ENCODE assay signal across 17 mouse cellular contexts in genomic region chr5:100006324-100007039, GRCm38 (mm10). TPM values are rescaled to one million over a fixed set of nuclear protein-coding genes. Genes with fewer than 3 reads are reported as not detected.
DNase-seq lines count a peak whose midpoint lies in the region; ATAC-seq and TF ChIP-seq lines count a peak whose summit lies in the region.
"Had no signal": no experiment of that assay in that cellular context is flagged by ENCODE, and none has a peak within 500 bp of the region (broad histone marks: within the 10 kb centered on the region; RNA-seq: fewer than 3 reads in every experiment).

No protein-coding gene starts in this region.

- peak overlapping the region; percentile 66 for H3K27ac ChIP-seq in heart, embryonic 16.5 days (ENCODE audit: low read length)
- no peak overlapping the region for H3K27ac ChIP-seq in intestine, embryonic 14.5 days (ENCODE audit: low read depth)
- H3K27ac ChIP-seq in liver, embryonic 15.5 days (replicated peaks), result no peak overlapping the region
- peak overlapping the region; percentile 87 for H3K27ac ChIP-seq in stomach, embryonic 16.5 days (ENCODE audit: low read length)
- no peak overlapping the region for H3K27ac ChIP-seq in hindbrain, postnatal 0 days
- H3K27ac ChIP-seq: gastrocnemius, adult 2 months; hindbrain, embryonic 13.5 days; left cerebral cortex, adult 2 months; neural tube, embryonic 13.5 days had no signal

- peaks cover 12% of the 10 kb centered on the region for H3K4me1 ChIP-seq in heart, embryonic 16.5 days (ENCODE audit: control insufficient read depth, insufficient read depth, low read length)
- no peaks in the 10 kb centered on the region for H3K4me1 ChIP-seq in intestine, embryonic 14.5 days (replicated peaks; ENCODE audit: control insufficient read depth, insufficient read depth, low read length)
- H3K4me1 ChIP-seq in liver, embryonic 15.5 days (replicated peaks), result peaks cover 24% of the 10 kb centered on the region
- no peaks in the 10 kb centered on the region for H3K4me1 ChIP-seq in stomach, embryonic 16.5 days (ENCODE audit: control insufficient read depth, insufficient read depth, low read length)
- no peaks in the 10 kb centered on the region for H3K4me1 ChIP-seq in hindbrain, postnatal 0 days (ENCODE audit: insufficient read depth, low read length)
- H3K4me1 ChIP-seq: hindbrain, embryonic 13.5 days; neural tube, embryonic 13.5 days had no signal

- no peaks in the 10 kb centered on the region for H3K27me3 ChIP-seq in heart, embryonic 16.5 days (ENCODE audit: control insufficient read depth, insufficient read depth, low read length)
- H3K27me3 ChIP-seq in intestine, embryonic 14.5 days (replicated peaks; ENCODE audit: control insufficient read depth, insufficient read depth, low read length), result no peaks in the 10 kb centered on the region
- H3K27me3 ChIP-seq in liver, embryonic 15.5 days, result no peaks in the 10 kb centered on the region
- H3K27me3 ChIP-seq in stomach, embryonic 16.5 days (ENCODE audit: control insufficient read depth, insufficient read depth, low read length), result no peaks in the 10 kb centered on the region
- no peaks in the 10 kb centered on the region for H3K27me3 ChIP-seq in hindbrain, postnatal 0 days (ENCODE audit: insufficient read depth, low read length)
- H3K27me3 ChIP-seq: hindbrain, embryonic 13.5 days; neural tube, embryonic 13.5 days had no signal

- no peak for ATAC-seq in heart, embryonic 16.5 days (replicated peaks; ENCODE audit: extremely low read depth, insufficient read depth, low FRiP score)
- peak; percentile 70 for ATAC-seq in intestine, embryonic 14.5 days (replicated peaks; ENCODE audit: low FRiP score, low TSS enrichment, low read depth)
- peak; percentile 40 for ATAC-seq in liver, embryonic 15.5 days (ENCODE audit: insufficient read depth)
- ATAC-seq in stomach, embryonic 16.5 days (ENCODE audit: insufficient read depth, low FRiP score), result peak; percentile 89
- ATAC-seq in hindbrain, postnatal 0 days, result no peak
- ATAC-seq: forebrain, postnatal 0 days had no signal

- no peaks in the 10 kb centered on the region for H3K36me3 ChIP-seq in heart, embryonic 16.5 days (ENCODE audit: control insufficient read depth, insufficient read depth)
- no peaks in the 10 kb centered on the region for H3K36me3 ChIP-seq in intestine, embryonic 14.5 days (ENCODE audit: control insufficient read depth, insufficient read depth, low read length)
- no peaks in the 10 kb centered on the region for H3K36me3 ChIP-seq in liver, embryonic 15.5 days (replicated peaks)
- H3K36me3 ChIP-seq in stomach, embryonic 16.5 days (ENCODE audit: control insufficient read depth, insufficient read depth, low read length), result no peaks in the 10 kb centered on the region
- H3K36me3 ChIP-seq in hindbrain, postnatal 0 days (ENCODE audit: insufficient read depth, low read length), result no peaks in the 10 kb centered on the region
- H3K36me3 ChIP-seq: hindbrain, embryonic 13.5 days; neural tube, embryonic 13.5 days had no signal

- no peaks in the 10 kb centered on the region for H3K9me3 ChIP-seq in heart, embryonic 16.5 days (replicated peaks; ENCODE audit: control insufficient read depth, low read length)
- H3K9me3 ChIP-seq in intestine, embryonic 14.5 days (ENCODE audit: control insufficient read depth, low read length), result no peaks in the 10 kb centered on the region
- H3K9me3 ChIP-seq in liver, embryonic 15.5 days (replicated peaks), result no peaks in the 10 kb centered on the region
- no peaks in the 10 kb centered on the region for H3K9me3 ChIP-seq in stomach, embryonic 16.5 days (replicated peaks; ENCODE audit: control insufficient read depth, low read length)
- H3K9me3 ChIP-seq in hindbrain, postnatal 0 days (ENCODE audit: low read length), result no peaks in the 10 kb centered on the region
- H3K9me3 ChIP-seq: hindbrain, embryonic 13.5 days; neural tube, embryonic 13.5 days had no signal

- 66% methylated on average over 4 of the region's 4 CpGs for WGBS in heart, embryonic 16.5 days
- WGBS in intestine, embryonic 14.5 days, result 76% methylated on average over 4 of the region's 4 CpGs
- 43% methylated on average over 4 of the region's 4 CpGs for WGBS in liver, embryonic 15.5 days (ENCODE audit: insufficient replicate concordance)
- 58% methylated on average over 4 of the region's 4 CpGs for WGBS in stomach, embryonic 16.5 days
- 87% methylated on average over 4 of the region's 4 CpGs for WGBS in hindbrain, postnatal 0 days

- H3K4me3 ChIP-seq in heart, embryonic 16.5 days (ENCODE audit: low read length), result no peak overlapping the region
- H3K4me3 ChIP-seq in intestine, embryonic 14.5 days (ENCODE audit: low read depth, low read length), result no peak overlapping the region
- H3K4me3 ChIP-seq in liver, embryonic 15.5 days (replicated peaks), result no peak overlapping the region
- no peak overlapping the region for H3K4me3 ChIP-seq in stomach, embryonic 16.5 days (replicated peaks; ENCODE audit: low read length)
- no peak overlapping the region for H3K4me3 ChIP-seq in hindbrain, postnatal 0 days (ENCODE audit: low read length)
- H3K4me3 ChIP-seq: gastrocnemius, adult 2 months; hindbrain, embryonic 13.5 days; left cerebral cortex, adult 2 months; neural tube, embryonic 13.5 days had no signal

- no peak overlapping the region for H3K4me2 ChIP-seq in heart, embryonic 16.5 days (ENCODE audit: low read depth, low read length)
- H3K4me2 ChIP-seq in intestine, embryonic 14.5 days (ENCODE audit: low read length), result no peak overlapping the region
- H3K4me2 ChIP-seq in liver, embryonic 15.5 days, result no peak overlapping the region
- H3K4me2 ChIP-seq in stomach, embryonic 16.5 days (ENCODE audit: low read depth, low read length), result 0 out of 2 replicates have a peak overlapping the region, but pooled peaks have one; percentile 23
- no peak overlapping the region for H3K4me2 ChIP-seq in hindbrain, postnatal 0 days (ENCODE audit: low read depth, low read length)
- H3K4me2 ChIP-seq: hindbrain, embryonic 13.5 days; neural tube, embryonic 13.5 days had no signal

- TF ChIP-seq CTCF in hindbrain, postnatal 0 days (IDR thresholded peaks at IDR 0.05; ENCODE audit: low read depth), result no peak

- H3K9ac ChIP-seq in heart, embryonic 16.5 days (ENCODE audit: low read length), result no peak overlapping the region
- H3K9ac ChIP-seq in intestine, embryonic 14.5 days (ENCODE audit: low read length), result no peak overlapping the region
- no peak overlapping the region for H3K9ac ChIP-seq in liver, embryonic 15.5 days
- H3K9ac ChIP-seq in stomach, embryonic 16.5 days (ENCODE audit: low read length), result no peak overlapping the region
- no peak overlapping the region for H3K9ac ChIP-seq in hindbrain, postnatal 0 days (replicated peaks; ENCODE audit: low read length)
- H3K9ac ChIP-seq: forebrain, postnatal 0 days; hindbrain, embryonic 13.5 days; neural tube, embryonic 13.5 days had no signal

- DNase-seq in heart, postnatal 14 days, result no peak
- no peak for DNase-seq in intestine, embryonic 14.5 days (ENCODE audit: low spot score)
- no peak for DNase-seq in hindbrain, postnatal 0 days (ENCODE audit: low spot score)
- no peak for DNase-seq in kidney, postnatal 10 days
- DNase-seq: adrenal gland, adult 8-10 months; cerebellum, adult 8-10 months; forebrain, postnatal 0 days; gastrocnemius, adult 2 months; heart, adult 18-20 months; thymus, postnatal 25 days had no signal

- intact Hi-C loops in heart, postnatal 14 days (cut with DNase I), result no loop called here

RNA-seq across cellular contexts. Expression of gene 4930524J08Rik, which starts 27.6 kb away (rescaled TPM):
- 0.80 and 0.84 TPM in 2 replicates for polyA plus RNA-seq in heart, embryonic 16.5 days (2015; fragmentation: Nextera tagmentation; extraction: Ambion mirVana)
- total RNA-seq in heart, postnatal 14 days (2021), result 1 to 10 TPM in 1 of 2 experiments, under 1 TPM in 1; 0.50 to 1.5 TPM
- polyA plus RNA-seq in intestine, embryonic 14.5 days (2014; fragmentation: Nextera tagmentation; extraction: Ambion mirVana), result 1.6 and 3.2 TPM in 2 replicates
- 0.48 and 0.77 TPM in 2 replicates for polyA plus RNA-seq in liver, embryonic 15.5 days (2015; fragmentation: Nextera tagmentation; extraction: Ambion mirVana)
- polyA plus RNA-seq in stomach, embryonic 16.5 days (2015; fragmentation: Nextera tagmentation; extraction: Ambion mirVana), result 0.69 and 1.4 TPM in 2 replicates
- 0.52 and 1.2 TPM in 2 replicates for total RNA-seq in hindbrain, postnatal 0 days (2014; rRNA removed)
- 3.8 and 4.0 TPM in 2 replicates for polyA plus RNA-seq in hindbrain, postnatal 0 days (2015; fragmentation: Nextera tagmentation; extraction: Ambion mirVana)
- total RNA-seq: monocyte, adult 5-6 weeks had no signal

RNA-seq across cellular contexts. Expression of gene Hnrnpd, which starts 27.7 kb away (rescaled TPM):
- polyA plus RNA-seq in heart, embryonic 16.5 days (2015; fragmentation: Nextera tagmentation; extraction: Ambion mirVana), result 51.6 and 82.0 TPM in 2 replicates
- total RNA-seq in heart, postnatal 14 days (2021), result 100 to 1,000 TPM in 1 of 2 experiments, 10 to 100 TPM in 1; 93.8 to 101 TPM
- polyA plus RNA-seq in intestine, embryonic 14.5 days (2014; fragmentation: Nextera tagmentation; extraction: Ambion mirVana), result 142 and 148 TPM in 2 replicates
- polyA plus RNA-seq in liver, embryonic 15.5 days (2015; fragmentation: Nextera tagmentation; extraction: Ambion mirVana), result 70.5 and 75.0 TPM in 2 replicates
- 34.4 and 39.1 TPM in 2 replicates for polyA plus RNA-seq in stomach, embryonic 16.5 days (2015; fragmentation: Nextera tagmentation; extraction: Ambion mirVana)
- total RNA-seq in hindbrain, postnatal 0 days (2014; rRNA removed), result 28.6 and 30.2 TPM in 2 replicates
- polyA plus RNA-seq in hindbrain, postnatal 0 days (2015; fragmentation: Nextera tagmentation; extraction: Ambion mirVana), result 95.9 and 103 TPM in 2 replicates

RNA-seq across cellular contexts. Expression of gene Hnrnpdl, which starts 33.0 kb away (rescaled TPM):
- 80.8 and 86.0 TPM in 2 replicates for polyA plus RNA-seq in heart, embryonic 16.5 days (2015; fragmentation: Nextera tagmentation; extraction: Ambion mirVana)
- total RNA-seq in heart, postnatal 14 days (2021), result 10 to 100 TPM; 60.9 to 70.1 TPM
- 171 and 192 TPM in 2 replicates for polyA plus RNA-seq in intestine, embryonic 14.5 days (2014; fragmentation: Nextera tagmentation; extraction: Ambion mirVana)
- 46.6 and 47.0 TPM in 2 replicates for polyA plus RNA-seq in liver, embryonic 15.5 days (2015; fragmentation: Nextera tagmentation; extraction: Ambion mirVana)
- polyA plus RNA-seq in stomach, embryonic 16.5 days (2015; fragmentation: Nextera tagmentation; extraction: Ambion mirVana), result 120 and 123 TPM in 2 replicates
- total RNA-seq in hindbrain, postnatal 0 days (2014; rRNA removed), result 107 and 121 TPM in 2 replicates
- 184 and 193 TPM in 2 replicates for polyA plus RNA-seq in hindbrain, postnatal 0 days (2015; fragmentation: Nextera tagmentation; extraction: Ambion mirVana)

RNA-seq across cellular contexts. Expression of gene Enoph1, which starts 33.3 kb away (rescaled TPM):
- polyA plus RNA-seq in heart, embryonic 16.5 days (2015; fragmentation: Nextera tagmentation; extraction: Ambion mirVana), result 28.2 and 29.5 TPM in 2 replicates
- total RNA-seq in heart, postnatal 14 days (2021), result 1 to 10 TPM; 9.2 to 9.5 TPM
- polyA plus RNA-seq in intestine, embryonic 14.5 days (2014; fragmentation: Nextera tagmentation; extraction: Ambion mirVana), result 49.8 and 51.7 TPM in 2 replicates
- 15.4 and 17.2 TPM in 2 replicates for polyA plus RNA-seq in liver, embryonic 15.5 days (2015; fragmentation: Nextera tagmentation; extraction: Ambion mirVana)
- 42.2 and 48.3 TPM in 2 replicates for polyA plus RNA-seq in stomach, embryonic 16.5 days (2015; fragmentation: Nextera tagmentation; extraction: Ambion mirVana)
- total RNA-seq in hindbrain, postnatal 0 days (2014; rRNA removed), result 41.6 and 55.6 TPM in 2 replicates
- polyA plus RNA-seq in hindbrain, postnatal 0 days (2015; fragmentation: Nextera tagmentation; extraction: Ambion mirVana), result 48.6 and 49.0 TPM in 2 replicates

Comparison
In these comparisons a context has a peak if more than half of its experiments do, and no peak if none do; other contexts are left out.
1. ATAC-seq: peak in intestine, embryonic 14.5 days (single experiment), liver, embryonic 15.5 days (single experiment) and stomach, embryonic 16.5 days (single experiment); none in heart, embryonic 16.5 days (single experiment) and hindbrain, postnatal 0 days (single experiment).
2. H3K27ac ChIP-seq: peak in heart, embryonic 16.5 days (single experiment) and stomach, embryonic 16.5 days (single experiment); none in intestine, embryonic 14.5 days (single experiment), liver, embryonic 15.5 days (single experiment) and hindbrain, postnatal 0 days (single experiment).